8 mouse cellular contexts compared by ENCODE assay signal in the genomic region with DNA sequence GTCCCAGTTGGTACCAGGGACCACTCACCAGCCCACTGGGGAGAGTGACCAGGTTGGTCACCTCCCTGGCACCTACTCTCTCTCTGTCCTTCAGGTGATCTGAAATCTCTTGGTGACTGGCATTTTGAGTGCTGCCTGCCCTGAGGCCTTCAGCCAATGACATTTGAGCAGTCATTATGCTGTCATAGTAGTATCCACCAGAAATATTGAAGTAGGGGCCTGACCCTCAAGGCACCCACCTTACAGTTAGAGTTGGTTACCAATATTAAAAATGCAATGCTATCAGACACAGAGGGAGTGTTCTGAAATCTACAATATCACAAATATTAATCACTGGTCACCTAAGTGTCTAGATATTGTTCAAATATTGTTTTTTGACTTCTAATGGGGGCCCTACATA. TPM values are rescaled to one million over a fixed set of nuclear protein-coding genes. Genes with fewer than 3 reads are reported as not detected.
DNase-seq lines count a peak whose midpoint lies in the region; ATAC-seq and TF ChIP-seq lines count a peak whose summit lies in the region.

Gene Prdx4 (minus strand): TSS at position 101 of the 400 bp plus-strand sequence.

- H3K27ac ChIP-seq in bone marrow, adult 2 months (ENCODE audit: control insufficient read depth, insufficient read depth, low read depth, low read length, poor library complexity): no peak within 1 kb of the TSS
- no peak within 1 kb of the TSS for H3K27ac ChIP-seq in heart, embryonic 13.5 days (replicated peaks)
- no peak within 1 kb of the TSS for H3K27ac ChIP-seq in midbrain, postnatal 0 days (ENCODE audit: low read depth, low read length)

- no peaks in the 10 kb centered on the region for H3K9me3 ChIP-seq in heart, embryonic 13.5 days
- H3K9me3 ChIP-seq in midbrain, postnatal 0 days (ENCODE audit: low read length): no peaks in the 10 kb centered on the region

- H3K4me2 ChIP-seq in heart, embryonic 13.5 days: no peak within 1 kb of the TSS
- H3K4me2 ChIP-seq in midbrain, postnatal 0 days (ENCODE audit: low read depth, low read length, poor library complexity, severe bottlenecking): no peak within 1 kb of the TSS

- no peak for ATAC-seq in heart, embryonic 13.5 days (ENCODE audit: extremely low read depth, insufficient number of reproducible peaks, low FRiP score, low TSS enrichment)
- ATAC-seq in midbrain, postnatal 0 days (ENCODE audit: low FRiP score): no peak

- H3K27me3 ChIP-seq in heart, embryonic 13.5 days (replicated peaks): no peaks in the 10 kb centered on the region
- H3K27me3 ChIP-seq in midbrain, postnatal 0 days (ENCODE audit: insufficient read depth, low read length): no peaks in the 10 kb centered on the region

- DNase-seq in left cerebral cortex, adult 18-20 months (ENCODE audit: low spot score in 2 of 2): no peak
- no peak for DNase-seq in left cerebral cortex, adult 11 months (ENCODE audit: low spot score)
- no peak for DNase-seq in left cerebral cortex, postnatal 10 days (ENCODE audit: extremely low spot score in 1 of 2, low spot score in 2 of 2)
- DNase-seq in midbrain, postnatal 0 days (ENCODE audit: low spot score): no peak
- no peak for DNase-seq in natural killer cell, adult 2 months (ENCODE audit: low spot score in 2 of 2)
- DNase-seq in cerebellum, postnatal 36 days: no peak

- H3K9ac ChIP-seq in heart, embryonic 13.5 days: no peak within 1 kb of the TSS
- H3K9ac ChIP-seq in midbrain, postnatal 0 days (replicated peaks; ENCODE audit: low read length, poor library complexity, severe bottlenecking): no peak within 1 kb of the TSS

- H3K4me1 ChIP-seq in bone marrow, adult 2 months (ENCODE audit: control insufficient read depth, insufficient read depth, low read length): no peaks in the 10 kb centered on the region
- H3K4me1 ChIP-seq in heart, embryonic 13.5 days: no peaks in the 10 kb centered on the region
- no peaks in the 10 kb centered on the region for H3K4me1 ChIP-seq in midbrain, postnatal 0 days (ENCODE audit: insufficient read depth, low read length)

- no peak within 1 kb of the TSS for H3K4me3 ChIP-seq in bone marrow, adult 2 months (replicated peaks; ENCODE audit: control insufficient read depth, low read depth, low read length)
- H3K4me3 ChIP-seq in heart, embryonic 13.5 days: no peak within 1 kb of the TSS
- no peak within 1 kb of the TSS for H3K4me3 ChIP-seq in midbrain, postnatal 0 days (ENCODE audit: low read depth, low read length)

- no peak for TF ChIP-seq POLR2A in bone marrow, adult 2 months (IDR thresholded peaks at IDR 0.05; ENCODE audit: borderline replicate concordance, control insufficient read depth, low read depth, low read length)

- intact Hi-C loops in left cerebral cortex, postnatal 10 days (cut with DNase I): no loop called here

- no peak for TF ChIP-seq CTCF in bone marrow, adult 2 months (IDR thresholded peaks at IDR 0.05; ENCODE audit: control insufficient read depth, insufficient read depth, low read length)
- no peak for TF ChIP-seq CTCF in midbrain, postnatal 0 days (IDR thresholded peaks at IDR 0.05)

- H3K36me3 ChIP-seq in heart, embryonic 13.5 days: no peaks in the 10 kb centered on the region
- H3K36me3 ChIP-seq in midbrain, postnatal 0 days (ENCODE audit: insufficient read depth, low read length): no peaks in the 10 kb centered on the region

RNA-seq across cellular contexts. Expression of gene Prdx4, which starts in this region (rescaled TPM):
- total RNA-seq in left cerebral cortex, adult 18-20 months (2021): 10 to 100 TPM; 20.3 to 21.9 TPM
- polyA plus RNA-seq in bone marrow, adult 2 months (2011; ENCODE audit: insufficient read depth, insufficient read length, low replicate concordance, missing spikeins): 14.2 and 27.3 TPM in 2 replicates
- polyA plus RNA-seq in heart, embryonic 13.5 days (2015; fragmentation: Nextera tagmentation; extraction: Ambion mirVana): 262 and 296 TPM in 2 replicates
- total RNA-seq in left cerebral cortex, postnatal 10 days (2021): 10 to 100 TPM; 32.1 to 34.3 TPM
- total RNA-seq in midbrain, postnatal 0 days (2014; rRNA removed): 61.7 and 74.6 TPM in 2 replicates
- polyA plus RNA-seq in midbrain, postnatal 0 days (2015; fragmentation: Nextera tagmentation; extraction: Ambion mirVana): 89.2 and 89.7 TPM in 2 replicates
